Mouse (Mus musculus) ZHBTc4 (cell line): Measurements from ENCODE around the gene Rnf126.
A peak's percentile ranks its signal among the peaks of the same experiment; 100 is the strongest.

ENCODE experiments used
- DNase-seq: peaks from one replicate; pipeline ENCODE4 v3.0.0-alpha.2; 2011; ENCODE audit warnings: low read depth, low spot score

Gene Rnf126

GRCm38 (mm10) chr10:79792339-79793040 is 25.7 kb upstream of the Rnf126 start:
- DNase-seq: no peak

- no peak for DNase-seq
Measured at GRCm38 (mm10) chr10:79790861-79791260, 24.1 kb upstream of the Rnf126 start, which contains the start of gene Prss57. Prss57 (minus strand) TSS chr10:79790961.

DNA sequence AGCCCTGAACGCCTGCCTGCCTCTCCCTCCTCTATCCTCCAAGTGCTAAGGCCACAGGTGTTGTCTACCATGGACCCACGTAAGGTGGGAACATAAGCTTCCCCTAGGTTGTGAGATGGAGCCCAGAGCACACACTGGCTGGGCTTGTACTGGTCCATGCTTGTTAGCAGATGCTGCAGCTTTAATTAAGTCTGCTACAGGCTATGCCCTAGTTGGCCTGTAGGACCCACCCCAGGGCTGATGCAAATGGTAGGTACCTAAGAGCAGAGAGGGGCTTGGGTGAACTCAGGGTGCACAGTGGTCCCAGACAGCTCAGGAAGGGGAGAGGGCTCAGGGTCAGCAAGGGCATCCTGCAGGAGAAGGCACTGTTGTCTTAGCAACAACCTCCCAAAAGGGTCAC is 22.8 kb upstream of the Rnf126 start:
- DNase-seq: no peak

GRCm38 (mm10) chr10:79788386-79789158 is 21.8 kb upstream of the Rnf126 start:
- peak; percentile 76 for DNase-seq

- DNase-seq: peak; percentile 84
Measured at GRCm38 (mm10) chr10:79783920-79784800, 17.4 kb upstream of the Rnf126 start.

GRCm38 (mm10) chr10:79783050-79783449 is 16.3 kb upstream of the Rnf126 start:
- DNase-seq: peak; percentile 76

DNA sequence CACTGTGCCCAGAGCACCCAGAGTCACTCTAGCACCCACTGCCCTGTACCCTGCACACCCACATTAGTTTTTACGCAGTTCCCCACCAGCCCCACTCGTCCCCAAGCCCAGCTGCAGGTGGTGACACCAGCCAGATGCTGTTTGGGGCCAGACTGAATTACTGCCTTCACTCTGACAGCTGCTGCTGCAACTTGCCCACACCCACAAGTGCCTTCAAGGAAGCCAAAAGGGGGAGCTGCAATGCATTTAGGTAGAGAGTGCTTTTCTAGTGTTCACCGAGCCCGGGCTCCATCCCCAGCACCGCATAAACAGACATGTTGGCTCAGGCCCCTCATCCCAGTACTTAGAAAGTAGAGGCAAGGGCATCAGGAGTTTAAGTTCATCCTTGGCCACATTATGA is 15.2 kb upstream of the Rnf126 start:
- no peak for DNase-seq

GRCm38 (mm10) chr10:79781139-79781538 is 14.4 kb upstream of the Rnf126 start:
- DNase-seq: no peak

DNA sequence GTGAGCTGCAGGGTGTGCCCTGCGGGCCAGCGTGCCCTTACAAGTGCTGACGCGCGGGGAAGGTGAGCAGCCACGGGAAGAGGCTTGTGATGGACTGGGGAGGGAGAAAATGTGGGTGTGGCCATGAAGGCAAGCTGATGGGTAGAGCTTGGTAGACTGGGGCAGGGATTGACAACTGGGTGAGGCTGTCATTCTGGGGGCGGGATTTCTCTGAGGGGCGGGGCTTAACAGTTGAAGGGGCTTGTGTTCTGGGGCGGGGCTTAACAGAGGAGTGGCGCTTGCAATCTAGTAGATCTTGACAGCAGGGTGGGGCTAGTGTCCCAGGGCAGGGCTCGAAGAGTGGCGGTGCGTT is 13.9 kb upstream of the Rnf126 start:
- no peak for DNase-seq

DNA sequence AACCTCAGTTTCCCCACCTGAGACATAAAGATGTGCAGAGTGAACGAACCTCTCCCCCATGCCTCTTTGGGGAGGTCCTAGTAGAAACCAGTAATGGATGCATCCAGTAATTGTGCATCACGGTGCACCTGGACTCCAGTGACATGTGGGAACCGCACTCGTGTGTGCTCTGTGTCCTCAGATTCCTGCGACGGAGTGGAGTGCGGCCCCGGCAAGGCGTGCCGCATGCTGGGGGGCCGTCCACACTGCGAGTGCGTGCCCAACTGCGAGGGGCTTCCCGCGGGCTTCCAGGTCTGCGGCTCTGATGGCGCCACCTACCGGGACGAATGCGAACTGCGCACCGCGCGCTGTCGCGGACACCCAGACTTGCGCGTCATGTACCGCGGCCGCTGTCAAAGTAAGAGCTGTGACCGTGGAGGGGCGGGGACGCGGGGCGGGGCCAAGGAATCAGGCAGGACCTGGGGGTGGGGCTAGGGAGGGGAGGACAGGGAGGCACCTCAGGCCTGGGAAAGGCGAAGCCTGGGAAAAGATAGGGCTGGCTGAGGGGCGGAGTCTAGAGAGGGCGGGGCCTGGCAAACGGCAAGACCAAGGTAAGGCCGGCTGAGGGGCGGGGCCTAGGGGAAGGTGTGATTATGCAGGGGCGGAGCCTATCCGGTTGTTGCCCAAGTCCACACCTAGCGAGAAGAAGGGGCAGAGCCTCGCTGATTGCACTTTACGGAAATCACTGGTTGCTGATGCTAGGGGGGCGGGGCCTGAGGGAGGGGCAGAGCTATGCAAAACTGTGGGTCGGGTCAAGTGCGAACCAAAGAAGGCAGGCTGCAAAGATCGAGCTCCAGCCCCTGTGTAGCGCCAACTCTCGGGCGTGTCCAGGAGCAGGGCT is 13.3 kb upstream of the Rnf126 start:
- DNase-seq: peak; percentile 100

GRCm38 (mm10) chr10:79779193-79779592 is 12.4 kb upstream of the Rnf126 start:
- no peak for DNase-seq

DNA sequence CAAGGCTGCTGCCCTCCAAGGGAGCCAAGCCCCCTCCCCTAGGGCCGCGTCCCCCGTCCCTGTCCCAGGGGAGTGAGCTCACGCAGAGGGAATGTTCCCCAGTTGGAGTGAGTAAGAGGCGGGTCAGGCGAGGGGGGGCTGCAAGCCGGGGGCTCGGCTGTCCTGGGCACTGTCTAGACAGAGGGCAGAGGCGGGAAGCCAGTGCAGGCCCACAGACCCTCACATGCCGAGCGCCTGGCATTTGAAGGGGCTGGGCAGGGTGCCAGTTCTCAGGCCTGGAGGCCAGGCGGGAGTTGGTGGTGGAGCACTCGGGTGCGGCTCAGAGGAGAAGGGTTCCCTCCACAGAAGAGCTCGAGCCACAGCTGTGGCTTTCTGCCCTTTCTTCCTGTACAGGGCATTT is 11.3 kb upstream of the Rnf126 start:
- DNase-seq: no peak

GRCm38 (mm10) chr10:79777103-79777531 is 10.4 kb upstream of the Rnf126 start, which contains the start of gene Fstl3:
Fstl3 (plus strand) TSS chr10:79777272.
- no peak for DNase-seq

GRCm38 (mm10) chr10:79774486-79775279 is 7.9 kb upstream of the Rnf126 start:
- DNase-seq: peak; percentile 50

DNA sequence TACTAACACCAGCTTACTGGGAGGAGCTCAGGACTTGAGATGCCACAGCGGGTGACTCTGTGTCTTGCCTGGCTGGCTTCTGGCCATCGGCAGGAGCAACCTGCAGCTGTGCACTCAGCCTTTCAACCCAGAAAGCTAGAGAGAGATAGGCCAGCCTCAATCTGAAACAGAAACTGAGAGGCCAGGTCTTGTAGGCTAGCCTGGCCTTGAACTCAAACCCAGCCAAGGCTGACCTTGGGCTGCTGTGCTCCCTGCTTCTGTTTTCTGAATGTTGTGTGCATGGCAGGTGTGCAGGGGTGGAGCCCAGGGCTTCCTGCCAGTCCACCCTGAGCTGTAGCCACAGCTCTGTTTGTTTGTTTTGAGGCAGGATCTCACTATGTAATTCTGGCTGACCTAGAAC is 6.5 kb upstream of the Rnf126 start:
- peak; percentile 36 for DNase-seq

GRCm38 (mm10) chr10:79772320-79772719 is 5.6 kb upstream of the Rnf126 start:
- DNase-seq: peak; percentile 89

GRCm38 (mm10) chr10:79769329-79769728 is 2.6 kb upstream of the Rnf126 start:
- no peak for DNase-seq

- DNase-seq: peak; percentile 86
Measured at GRCm38 (mm10) chr10:79768400-79768799, 1.6 kb upstream of the Rnf126 start.

DNA sequence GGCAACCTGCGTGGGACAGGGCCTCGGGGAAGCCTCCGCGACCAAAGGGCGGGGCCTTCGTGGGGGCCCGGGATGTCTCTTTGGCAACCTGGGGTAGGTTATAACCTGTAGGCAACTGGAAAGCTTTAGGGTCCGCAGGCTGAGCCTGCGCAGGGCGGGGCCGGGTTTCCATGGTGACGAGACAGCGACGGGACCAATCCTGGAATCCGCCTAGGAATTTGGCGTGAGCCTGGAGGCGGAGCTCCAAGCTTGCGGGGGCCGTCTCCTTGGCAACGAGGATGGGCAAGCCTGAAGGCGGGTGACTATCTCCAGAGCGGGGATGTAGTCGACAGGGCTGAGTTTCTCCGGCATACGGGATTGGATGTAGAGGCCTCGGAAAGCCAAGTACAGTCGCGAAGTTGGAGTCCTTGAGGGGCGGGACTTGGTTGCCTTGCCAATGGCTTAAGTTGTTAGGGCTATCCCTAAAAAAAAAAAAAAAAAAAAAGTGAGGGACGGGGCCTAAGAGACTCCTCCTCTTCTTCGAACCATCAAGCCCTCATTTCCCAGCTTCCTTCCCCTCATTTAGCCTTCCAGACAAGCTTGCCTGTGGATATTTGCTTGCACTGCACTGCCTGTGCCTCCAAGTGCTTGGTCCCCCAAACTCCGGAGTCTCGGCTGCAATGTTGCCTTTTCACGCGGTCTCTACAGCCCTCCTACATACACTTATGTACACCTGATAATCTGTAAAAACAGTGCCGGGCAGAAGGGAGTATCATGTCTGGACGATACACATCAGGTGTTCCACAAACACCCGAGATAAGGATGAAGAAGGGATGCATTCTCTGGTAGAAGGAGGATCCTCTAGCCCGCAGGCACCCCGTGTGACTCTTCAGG is 856 bp upstream of the Rnf126 start:
- peak; percentile 96 for DNase-seq
